Mouse (Mus musculus): ENCODE results near the gene Brd1.
"Not testable (repeated sequence)": the region's sequence is repeated elsewhere in the genome, so short reads cannot be mapped to it uniquely, and the experiment has no call there.

Gene Brd1

DNA sequence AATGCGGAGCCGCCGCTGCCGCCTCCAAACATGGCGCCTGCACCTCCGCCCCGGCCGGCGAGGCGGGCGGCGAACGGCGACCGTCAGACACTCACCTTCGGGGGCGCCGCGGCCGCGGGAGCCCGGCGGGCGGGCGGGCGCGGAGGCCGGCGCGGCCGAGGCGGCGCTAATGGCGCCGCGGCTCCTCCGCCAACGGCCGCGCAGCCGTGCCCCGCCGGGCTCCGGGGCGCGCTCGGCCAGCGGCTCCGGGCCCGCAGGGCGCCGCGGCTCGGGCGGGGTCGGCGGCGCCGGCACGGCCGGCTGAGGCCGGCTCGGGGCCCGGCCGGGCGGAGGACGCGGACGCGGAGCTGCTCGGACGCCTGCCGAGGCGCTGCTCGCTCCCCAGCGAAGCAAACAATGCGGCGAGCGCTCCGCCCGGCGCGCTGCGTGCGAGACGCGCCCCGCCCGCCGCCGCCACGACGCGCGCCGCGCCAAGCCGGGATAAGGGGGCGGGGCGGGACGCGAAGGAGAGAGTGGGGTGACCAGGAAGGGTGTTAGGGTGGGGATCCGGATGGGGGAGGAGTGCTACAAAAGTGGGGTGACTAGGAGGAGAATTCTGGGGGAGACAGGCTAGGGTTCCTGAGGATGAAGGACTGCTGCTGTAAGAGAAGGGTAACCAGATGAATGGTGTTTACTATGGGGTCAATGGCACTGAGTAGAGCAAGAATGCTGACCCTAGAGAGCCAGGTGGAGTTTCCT is at the start of gene Brd1:
Gene Brd1, minus strand, starts transcription at position 400 of the 738 bp plus-strand sequence.
- peak; percentile 46 to 68 for DNase-seq (ENCODE audit: low spot score in 2 of 2)

DNA sequence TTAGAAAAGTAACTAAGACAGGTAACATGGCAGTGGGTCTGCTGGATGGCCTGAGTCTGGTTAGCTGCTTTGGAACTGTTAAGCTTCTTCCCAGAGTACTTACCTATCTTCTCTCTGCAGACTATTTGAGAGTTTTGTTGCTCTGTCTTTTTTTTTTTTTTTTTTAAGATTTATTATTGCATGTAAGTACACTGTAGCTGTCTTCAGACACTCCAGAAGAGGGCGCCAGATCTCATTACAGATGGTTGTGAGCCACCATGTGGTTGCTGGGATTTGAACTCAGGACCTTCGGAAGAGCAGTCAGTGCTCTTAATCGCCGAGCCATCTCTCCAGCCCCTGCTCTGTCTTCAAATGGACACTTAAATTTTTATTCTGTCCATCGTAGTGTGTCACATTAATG is 40.6 kb upstream of the Brd1 start:
- not testable (repeated sequence) for DNase-seq (ENCODE audit: low spot score in 2 of 2)

DNA sequence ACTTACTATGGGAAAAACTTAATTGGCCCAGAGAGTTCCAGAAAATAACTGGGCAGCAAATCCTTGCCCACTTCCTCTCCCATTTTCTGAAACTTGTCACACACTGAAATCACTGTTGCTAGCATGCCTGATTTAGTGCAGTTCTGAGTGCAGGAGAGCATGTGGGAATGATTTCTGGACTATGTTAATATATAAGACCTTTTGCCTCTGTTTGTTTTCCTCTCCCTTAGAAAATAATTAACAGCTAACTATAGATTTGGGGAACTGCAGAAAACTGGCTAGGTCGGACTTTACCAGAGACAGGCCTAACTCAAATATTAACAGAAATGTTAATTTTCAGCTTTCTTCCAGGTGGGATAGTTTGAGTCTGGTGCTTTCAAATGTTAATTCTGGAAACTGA is 34.5 kb upstream of the Brd1 start:
- DNase-seq (ENCODE audit: low spot score in 2 of 2) = no peak

DNA sequence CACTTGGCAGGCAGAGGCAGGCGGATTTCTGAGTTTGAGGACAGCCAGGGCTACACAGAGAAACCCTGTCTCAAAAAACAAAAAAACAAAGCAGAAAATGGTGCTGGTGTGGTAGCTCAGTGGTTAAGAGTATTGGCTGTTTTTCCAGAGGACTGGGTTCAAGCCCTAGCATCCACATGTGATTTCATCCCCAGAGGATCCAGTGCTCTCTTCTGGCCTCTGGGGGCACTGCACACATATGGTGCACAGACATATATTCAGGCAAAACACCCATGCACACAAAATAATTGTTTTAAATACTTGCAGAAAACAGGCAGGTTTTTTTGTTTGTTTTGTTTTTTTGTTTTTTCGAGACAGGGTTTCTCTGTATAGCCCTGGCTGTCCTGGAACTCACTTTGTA is 32.1 kb upstream of the Brd1 start:
- DNase-seq (ENCODE audit: low spot score in 2 of 2) = not testable (repeated sequence)

DNA sequence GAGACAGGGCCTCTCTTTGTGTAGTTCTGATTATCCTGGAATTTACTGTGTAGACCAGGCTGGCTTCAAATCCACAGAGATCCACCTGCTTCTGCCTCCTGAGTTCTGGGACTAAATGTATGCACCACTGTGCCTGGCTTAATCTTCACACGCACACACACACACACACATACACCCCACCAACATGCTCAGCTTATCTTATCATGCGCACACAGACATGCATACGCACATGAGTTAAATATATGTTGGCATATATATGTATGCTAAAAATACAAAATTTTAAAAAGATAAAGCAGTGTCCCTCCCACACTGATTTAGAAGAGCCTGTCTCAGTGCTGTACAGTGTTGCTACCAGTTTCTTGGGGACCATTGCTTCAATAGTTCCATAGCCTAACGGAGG is 27.5 kb upstream of the Brd1 start:
- DNase-seq (ENCODE audit: low spot score in 2 of 2) = no peak

DNA sequence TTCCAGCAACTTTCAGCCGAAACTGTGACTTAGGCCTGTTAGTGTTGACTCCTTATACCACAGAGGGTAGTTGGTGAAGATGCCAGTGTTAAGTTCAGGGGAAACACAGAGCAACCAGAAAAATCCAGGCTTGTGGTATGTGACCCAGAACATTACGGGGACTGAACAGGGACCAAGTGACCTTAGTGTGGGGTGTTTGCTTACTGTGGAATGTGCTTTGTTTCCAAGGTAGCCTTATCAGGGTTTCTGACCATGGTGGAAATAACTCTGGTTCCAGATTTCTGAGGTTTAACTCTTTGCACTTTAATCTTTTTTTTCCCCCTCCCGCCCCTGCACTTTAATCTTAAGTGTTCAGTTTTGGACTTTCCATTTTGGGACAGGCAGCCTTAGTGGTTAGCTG is 24.0 kb upstream of the Brd1 start:
- DNase-seq (ENCODE audit: low spot score in 2 of 2) = no peak

DNA sequence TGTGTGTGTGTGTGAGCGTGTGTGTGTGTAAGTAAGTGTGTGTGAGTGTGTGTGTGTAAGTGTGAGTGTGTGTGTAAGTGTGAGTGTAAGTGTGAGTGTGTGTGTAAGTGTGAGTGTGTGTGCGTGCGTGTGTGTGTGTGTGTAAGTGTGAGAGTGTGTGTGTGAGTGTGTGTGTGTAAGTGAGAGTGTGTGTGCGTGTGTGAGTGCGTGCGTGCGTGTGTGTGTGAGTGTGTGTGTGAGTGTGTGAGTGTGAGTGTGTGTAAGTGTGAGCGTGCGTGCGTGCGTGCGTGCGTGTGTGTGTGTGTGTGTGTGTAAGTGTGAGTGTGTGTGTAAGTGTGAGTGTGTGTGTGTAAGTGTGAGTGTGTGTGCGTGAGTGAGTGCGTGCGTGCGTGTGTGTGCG is 21.7 kb upstream of the Brd1 start:
- DNase-seq (ENCODE audit: low spot score in 2 of 2) = no peak

DNA sequence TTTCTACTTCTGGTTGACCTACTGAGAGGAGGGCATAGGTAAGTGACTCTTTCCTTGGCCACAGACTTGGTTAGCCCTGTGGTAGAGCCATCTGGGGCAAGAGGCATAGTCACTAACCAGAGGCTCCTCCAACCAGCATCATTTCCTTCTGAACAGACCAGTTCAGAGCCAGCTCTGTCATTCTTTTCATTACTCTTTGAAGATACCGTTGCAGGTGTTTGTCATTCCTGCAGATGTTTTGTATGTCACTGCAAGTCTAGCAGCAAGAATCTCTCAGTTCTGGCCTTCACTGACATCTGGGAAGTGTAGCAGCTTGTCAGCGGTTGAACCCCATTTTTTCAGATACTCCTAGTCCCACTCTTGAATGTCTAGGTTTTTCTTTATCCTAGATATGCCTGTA is 20.9 kb upstream of the Brd1 start:
- no peak for DNase-seq (ENCODE audit: low spot score in 2 of 2)

DNA sequence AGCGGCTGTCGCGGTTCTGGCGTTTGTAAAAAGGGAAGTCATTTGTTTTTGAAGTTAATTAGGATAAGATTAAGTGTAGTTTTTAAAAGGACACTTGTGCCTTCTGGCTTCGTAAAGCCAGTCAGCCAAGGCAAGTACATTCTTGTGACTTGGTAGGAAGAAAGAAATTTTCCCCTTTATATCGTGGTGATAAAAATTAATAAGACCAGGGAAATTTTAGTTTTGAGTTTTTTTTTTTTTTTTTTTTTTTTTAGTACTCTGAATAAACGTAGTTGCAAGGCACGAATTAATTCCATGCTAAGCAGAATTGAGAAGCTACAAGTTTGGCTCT is 18.3 kb upstream of the Brd1 start:
- DNase-seq (ENCODE audit: low spot score in 2 of 2) = no peak

DNA sequence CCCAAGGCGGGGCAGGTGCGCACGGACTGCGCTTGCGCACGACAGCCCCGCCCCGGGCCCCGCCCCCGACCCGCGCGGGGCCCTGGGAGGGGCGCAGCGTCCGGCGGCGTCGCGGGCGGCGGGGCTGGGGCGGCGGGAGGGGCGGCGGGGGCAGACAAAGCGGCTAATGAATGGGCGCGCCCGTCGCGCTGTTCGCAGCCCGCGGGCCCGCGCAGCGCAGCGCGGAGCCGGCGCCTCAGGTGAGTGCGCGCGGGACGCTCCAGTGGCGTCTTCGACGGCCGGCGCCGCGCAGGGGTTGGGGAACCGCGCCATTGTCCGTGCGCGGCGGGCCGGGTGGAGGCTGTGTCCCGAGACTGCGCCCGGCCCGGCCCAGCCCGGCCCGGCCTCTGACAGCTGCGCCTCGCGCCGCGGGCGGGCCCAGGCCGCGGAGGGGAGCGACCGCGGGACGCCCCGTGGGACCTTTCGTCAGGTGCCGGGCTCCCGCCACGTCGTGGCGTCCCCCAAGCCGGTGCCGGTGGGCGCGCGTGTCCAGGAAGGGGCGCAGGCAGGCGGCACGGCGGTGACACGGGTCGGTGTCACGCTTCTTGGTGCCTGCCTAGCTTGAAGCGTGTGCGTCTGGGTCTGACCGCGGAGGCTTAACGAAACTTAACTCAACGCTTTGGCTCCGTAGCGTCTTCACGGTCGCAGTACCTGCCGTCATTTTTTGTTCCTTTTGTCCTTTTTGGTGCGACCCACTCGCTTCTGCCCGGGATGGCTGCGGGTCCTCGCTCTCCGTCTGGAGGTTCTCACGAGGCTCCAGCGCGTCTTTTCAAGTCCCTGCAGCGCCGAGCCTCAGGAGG is 17.8 kb upstream of the Brd1 start, which contains the start of gene Zbed4:
Gene Zbed4, plus strand, starts transcription at position 97 of the 839 bp plus-strand sequence.
- DNase-seq (ENCODE audit: low spot score in 2 of 2) = peak in 1 of 2 experiments; percentile 34

DNA sequence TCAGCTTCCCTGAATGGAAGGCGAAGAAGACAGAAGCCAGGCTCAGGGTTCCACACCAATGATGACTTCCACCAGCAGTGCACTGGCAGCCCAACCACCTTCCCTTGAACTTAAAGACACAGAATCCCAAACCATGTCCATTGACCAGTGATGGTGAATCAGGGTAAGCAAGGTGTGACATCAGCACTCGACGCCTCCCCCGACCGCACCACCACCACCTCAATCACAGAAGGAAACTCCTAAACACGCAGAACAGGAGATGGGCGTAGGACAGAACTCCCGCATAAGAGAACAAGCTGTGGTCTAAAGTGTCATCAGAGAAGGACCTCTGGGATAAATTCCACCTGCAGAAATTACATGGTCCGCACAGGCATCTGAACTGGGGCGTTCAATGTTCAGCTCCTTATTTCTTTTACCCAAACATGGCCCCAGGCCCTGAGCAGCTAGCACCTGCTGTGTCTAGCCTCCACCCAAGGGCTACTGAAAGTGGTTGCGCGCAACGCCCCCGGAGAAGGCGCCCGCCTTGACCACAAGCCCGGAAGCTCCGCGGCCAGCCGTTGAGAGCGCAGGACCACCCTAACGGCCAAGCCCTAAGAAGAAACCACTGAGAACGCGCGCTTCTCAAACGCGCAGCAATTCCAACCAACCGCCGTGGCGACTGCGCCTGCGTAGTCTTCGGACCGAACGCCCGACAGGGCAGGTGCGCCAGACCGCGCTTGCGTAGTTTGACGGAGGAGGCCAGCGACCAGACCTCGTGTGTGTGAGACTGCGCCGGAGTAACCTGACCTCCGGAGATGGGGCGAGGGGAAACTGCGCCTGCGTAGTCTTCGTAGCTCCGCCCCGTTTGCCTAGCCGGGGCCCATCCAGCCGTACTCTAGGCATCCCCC is 16.9 kb upstream of the Brd1 start:
- peak; percentile 98 to 99 for DNase-seq (ENCODE audit: low spot score in 2 of 2)

DNA sequence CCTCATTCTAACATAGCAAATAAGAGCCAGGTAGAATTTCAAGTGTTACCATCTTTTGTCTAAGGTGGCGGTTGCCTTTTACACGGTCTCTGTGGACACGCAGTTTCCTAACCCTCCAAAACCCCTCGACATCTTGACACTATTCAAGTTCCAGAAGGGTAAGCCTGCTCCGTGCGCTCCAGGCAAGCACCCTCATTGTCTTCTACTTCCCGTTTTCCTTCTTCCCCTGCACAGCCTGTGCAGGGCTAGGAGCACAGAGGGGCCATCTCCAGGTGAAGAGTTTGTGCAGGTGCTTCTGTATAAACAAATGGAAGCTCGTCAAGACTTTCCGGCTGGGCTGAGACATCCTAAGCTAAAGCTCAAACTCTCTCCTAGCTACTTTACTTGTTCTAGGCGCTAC is 16.0 kb upstream of the Brd1 start:
- DNase-seq (ENCODE audit: low spot score in 2 of 2) = no peak

DNA sequence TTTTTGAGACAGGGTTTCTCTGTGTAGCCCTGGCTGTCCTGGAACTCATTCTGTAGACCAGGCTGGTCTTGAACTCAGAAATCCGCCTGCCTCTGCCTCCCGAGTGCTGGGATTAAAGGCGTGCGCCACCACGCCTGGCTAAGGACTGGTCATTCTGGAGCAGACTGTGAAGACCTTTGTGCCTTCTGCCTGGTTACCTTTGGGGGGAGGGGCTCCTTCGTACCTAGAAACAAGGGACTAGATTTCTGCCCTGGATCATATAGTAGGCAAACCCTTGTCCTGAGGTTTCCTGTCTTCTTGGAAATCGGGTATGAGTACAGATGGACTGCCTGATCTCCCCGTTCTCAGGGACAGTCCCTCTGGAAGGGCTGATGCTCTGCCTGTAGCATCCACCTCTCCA is 15.6 kb upstream of the Brd1 start:
- DNase-seq (ENCODE audit: low spot score in 2 of 2) = not testable (repeated sequence)

DNA sequence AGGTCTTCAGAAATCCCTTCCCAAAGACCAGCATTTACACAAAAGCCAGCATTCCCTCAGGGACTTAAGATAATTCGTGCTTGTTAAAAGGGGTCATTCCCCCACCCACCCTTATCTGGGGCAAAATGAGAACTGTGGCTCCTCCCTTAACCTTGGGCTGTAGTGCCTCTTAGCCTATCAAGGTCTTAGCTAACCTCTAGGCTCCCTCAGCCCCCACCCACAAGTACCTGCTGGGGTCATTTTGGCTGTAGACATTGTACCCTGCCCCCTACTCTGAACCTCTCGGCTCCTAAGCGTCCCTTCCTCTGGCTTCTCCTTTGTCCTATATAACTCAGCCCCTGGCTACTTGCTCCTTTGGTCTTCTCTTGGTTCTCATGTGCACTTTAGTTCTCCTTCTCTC is 11.9 kb upstream of the Brd1 start:
- no peak for DNase-seq (ENCODE audit: low spot score in 2 of 2)

DNA sequence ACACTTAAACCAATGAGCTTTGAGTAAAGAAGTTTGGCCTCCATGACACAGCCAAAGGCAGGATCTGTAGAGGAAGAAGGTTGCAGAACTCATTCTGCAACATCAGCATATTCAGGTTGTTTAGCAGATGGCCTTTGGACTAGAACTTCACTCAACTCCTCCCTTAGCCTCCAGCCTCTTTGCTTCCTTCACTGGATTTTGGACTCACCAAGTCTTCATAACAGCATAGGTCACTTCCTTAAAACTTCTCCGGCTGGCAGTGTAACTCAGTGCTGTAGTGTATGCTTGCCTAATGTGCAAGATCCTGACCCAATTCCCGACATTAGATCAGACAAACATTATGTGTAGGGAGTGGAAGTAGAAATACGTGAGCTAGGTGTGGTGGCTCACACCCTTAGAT is 11.3 kb upstream of the Brd1 start:
- no peak for DNase-seq (ENCODE audit: low spot score in 2 of 2)

DNA sequence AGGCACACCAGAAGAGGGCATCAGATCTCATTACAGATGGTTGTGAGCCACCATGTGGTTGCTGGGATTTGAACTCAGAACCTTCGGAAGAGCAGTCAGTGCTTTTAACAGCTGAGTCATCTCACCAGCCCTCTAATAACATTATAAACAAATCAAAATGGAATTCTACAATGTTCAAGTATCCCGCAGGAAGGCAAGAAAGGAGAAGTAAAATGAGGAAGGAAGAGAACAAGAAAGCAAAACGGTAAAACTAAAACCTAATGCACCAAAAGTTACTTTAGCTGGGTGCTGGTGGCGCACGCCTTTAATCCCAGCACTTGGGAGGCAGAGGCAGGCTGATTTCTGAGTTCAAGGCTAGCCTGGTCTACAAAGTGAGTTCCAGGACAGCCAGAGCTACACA is 9.3 kb upstream of the Brd1 start:
- not testable (repeated sequence) for DNase-seq (ENCODE audit: low spot score in 2 of 2)

DNA sequence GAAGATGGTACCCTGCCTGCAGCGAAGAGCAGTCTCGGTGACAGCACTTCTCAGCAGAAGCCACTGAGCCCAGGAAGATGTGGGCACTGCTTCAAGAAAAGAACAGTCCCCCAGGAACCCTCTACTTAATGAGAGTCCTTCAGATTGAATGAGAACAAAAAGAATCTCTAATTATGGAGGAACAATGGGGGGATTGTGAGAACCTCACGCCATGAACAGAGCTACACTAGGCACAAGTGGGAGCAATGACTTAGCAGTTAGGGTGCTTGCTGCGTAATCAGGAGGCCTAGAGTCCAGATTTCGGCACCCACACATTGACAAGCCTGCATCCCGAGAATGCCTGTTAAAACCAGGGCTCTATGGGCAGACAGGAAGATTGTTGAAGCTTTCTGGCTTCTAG is 7.3 kb upstream of the Brd1 start:
- no peak for DNase-seq (ENCODE audit: low spot score in 2 of 2)

DNA sequence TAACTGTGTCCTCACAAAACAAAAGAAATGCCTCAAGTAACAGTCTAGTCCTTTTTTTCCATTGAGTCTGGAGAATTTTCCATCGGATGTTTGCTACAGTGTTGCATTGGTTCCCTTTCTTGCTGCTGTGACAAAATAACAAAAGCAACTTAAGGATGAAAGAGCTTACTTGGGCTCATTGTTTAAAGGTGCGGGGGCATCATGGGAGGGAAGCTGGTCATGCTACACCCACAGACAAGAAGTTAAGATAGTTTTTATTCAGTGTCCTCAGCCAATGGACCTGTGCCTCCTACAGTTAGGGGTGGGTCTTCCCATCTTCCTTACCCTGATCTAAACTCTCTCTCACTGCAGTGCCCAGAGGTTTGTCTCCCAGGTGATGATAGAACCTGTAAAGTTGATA is 4.4 kb upstream of the Brd1 start:
- DNase-seq (ENCODE audit: low spot score in 2 of 2) = no peak

DNA sequence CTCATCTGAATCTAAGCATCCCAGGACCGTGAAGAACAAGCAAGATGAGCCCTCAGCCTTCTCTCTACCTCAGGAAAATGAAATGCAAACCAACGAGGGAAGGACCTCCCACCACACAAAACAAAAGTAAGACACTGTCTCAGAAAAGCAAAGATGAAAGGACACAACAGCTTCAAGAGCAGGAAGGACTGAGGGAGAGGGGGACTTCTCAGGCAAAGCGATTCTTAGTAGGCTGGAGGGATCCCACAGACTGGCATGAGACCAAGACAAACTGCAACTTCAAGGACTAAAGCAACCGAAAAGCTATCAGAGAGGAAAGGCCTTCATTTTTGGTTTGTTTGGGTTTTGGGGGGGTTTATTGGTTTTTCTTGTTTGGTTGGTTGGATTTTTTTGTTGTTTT is 2.1 kb upstream of the Brd1 start:
- DNase-seq (ENCODE audit: low spot score in 2 of 2) = no peak

DNA sequence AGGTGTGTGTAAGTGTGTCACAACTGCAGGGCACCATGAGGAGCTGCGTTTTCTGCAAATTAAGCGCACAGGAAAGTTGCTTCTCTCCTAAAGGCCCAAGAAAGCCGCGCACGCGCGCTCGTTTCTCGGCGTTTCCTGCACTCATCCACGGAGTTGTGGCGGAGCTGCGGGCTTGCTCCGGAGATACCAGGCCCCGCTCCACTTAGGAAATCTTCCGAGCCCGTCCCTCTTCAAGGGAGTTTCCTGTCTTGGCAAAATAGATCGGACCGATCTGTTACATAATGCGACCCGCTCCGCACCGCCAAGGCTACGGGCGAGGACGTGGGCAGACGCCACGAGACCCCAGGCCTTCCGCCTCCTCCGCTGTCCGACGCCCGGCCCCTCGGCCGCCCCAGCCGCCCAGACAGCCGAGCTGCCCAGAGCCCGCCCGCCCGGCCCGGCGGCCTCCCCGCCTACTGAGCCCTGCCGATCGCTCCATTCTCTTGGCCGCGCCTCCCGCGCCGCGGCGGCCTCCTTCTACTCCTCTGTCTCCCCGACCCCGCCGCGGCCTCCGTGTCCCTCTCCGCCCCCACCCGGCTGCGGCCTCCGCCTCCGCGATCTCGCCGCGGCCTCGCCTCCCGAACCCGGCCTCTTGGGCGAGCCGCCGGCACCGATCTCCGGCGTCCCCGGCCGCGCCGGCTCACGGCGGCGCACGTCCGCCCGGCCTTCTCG is 837 bp downstream of the Brd1 start:
- DNase-seq (ENCODE audit: low spot score in 2 of 2) = peak in 1 of 2 experiments; percentile 50

DNA sequence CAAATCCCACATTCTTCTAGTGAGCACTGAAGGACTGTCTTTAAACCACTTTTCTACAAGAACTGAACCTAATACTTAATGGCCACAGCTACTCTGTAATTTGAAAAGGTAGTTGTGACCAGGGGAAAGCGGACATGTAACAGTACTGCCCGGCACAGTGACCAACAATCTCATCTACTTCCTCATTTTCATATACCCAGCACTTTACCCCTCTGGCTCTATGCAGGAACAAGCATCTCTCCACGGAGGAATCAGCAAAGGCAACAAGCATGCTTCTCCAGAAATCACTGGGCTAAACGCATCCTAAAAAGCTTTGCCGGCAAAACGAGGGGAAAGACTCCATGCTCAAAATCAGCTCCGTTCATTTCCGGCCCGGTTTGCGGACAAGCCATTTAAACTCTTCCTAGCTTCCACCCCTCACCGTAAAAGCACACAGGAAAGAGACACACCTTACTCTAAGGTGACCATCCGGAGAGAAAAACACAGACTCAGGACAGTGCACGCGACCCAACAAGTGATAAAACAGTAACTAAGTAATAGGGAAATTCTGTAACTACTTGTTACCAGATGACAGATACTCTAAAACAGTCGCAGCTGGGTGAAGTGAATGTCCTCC is 1.5 kb downstream of the Brd1 start:
- DNase-seq (ENCODE audit: low spot score in 2 of 2) = no peak
